Mouse (Mus musculus) heart, embryonic 12.5 days (tissue): ENCODE data around the gene Selenow. TPM values are rescaled to one million over a fixed set of nuclear protein-coding genes. Genes with fewer than 3 reads are reported as not detected.
A peak's percentile ranks its signal among the peaks of the same experiment; 100 is the strongest.
"Not testable (repeated sequence)": the region's sequence is repeated elsewhere in the genome, so short reads cannot be mapped to it uniquely, and the experiment has no call there.

Experiments used
- ATAC-seq: fragments of 200-750 bp; cut with Nextera tagmentation; 2 replicates; pipeline ENCODE4 v1.8.0; 2017; ENCODE audit warnings: moderate TSS enrichment, moderate library complexity; ENCODE audit not compliant: insufficient number of reproducible peaks, low FRiP score
- H3K27ac ChIP-seq: fragments of 300-500 bp; sonication (generic); 2 replicates; pipeline ENCODE4 v1.5.1; 2016; ENCODE audit warnings: mild to moderate bottlenecking, moderate library complexity; ENCODE audit not compliant: poor library complexity, severe bottlenecking
- H3K27me3 ChIP-seq: fragments of 300-500 bp; sonication (generic); replicated peaks from 2 replicates; pipeline ENCODE4 v1.6.1; 2016; ENCODE audit warnings: mild to moderate bottlenecking, moderate library complexity
- H3K36me3 ChIP-seq: fragments of 300-500 bp; sonication (generic); 2 replicates; pipeline ENCODE4 v1.6.1; 2016; ENCODE audit warnings: mild to moderate bottlenecking, moderate library complexity
- H3K4me1 ChIP-seq: fragments of 300-500 bp; sonication (generic); replicated peaks from 2 replicates; pipeline ENCODE4 v1.6.1; 2016; ENCODE audit warnings: mild to moderate bottlenecking
- H3K4me2 ChIP-seq: fragments of 300-500 bp; sonication (generic); 2 replicates; pipeline ENCODE4 v1.6.1; 2016; ENCODE audit warnings: mild to moderate bottlenecking, moderate library complexity
- H3K4me3 ChIP-seq: fragments of 300-500 bp; sonication (generic); 2 replicates; pipeline ENCODE4 v1.5.1; 2016; ENCODE audit warnings: mild to moderate bottlenecking
- H3K9ac ChIP-seq: fragments of 300-500 bp; sonication (generic); 2 replicates; pipeline ENCODE4 v1.6.1; 2016; ENCODE audit warnings: mild to moderate bottlenecking, moderate library complexity
- H3K9me3 ChIP-seq: fragments of 300-500 bp; sonication (generic); replicated peaks from 2 replicates; pipeline ENCODE4 v1.6.1; 2016; ENCODE audit warnings: mild to moderate bottlenecking, moderate library complexity
- WGBS: fragments of 180-500 bp; shearing (Covaris S2); methylation state at CpG from one replicate; pipeline ENCODE4 v1.1.7; 2016; 5-methylcytosine and 5-hydroxymethylcytosine counted together
- polyA plus RNA-seq: library from polyadenylated mRNA; unstranded; fragments of >200 nt; fragmentation: Nextera tagmentation; extraction: Ambion mirVana; gene quantifications from 2 replicates; pipeline ENCODE4 v1.2.1, GENCODE M21; 2016

Gene Selenow
- polyA plus RNA-seq, 1 experiment from 2014 or later, result 790 TPM

DNA sequence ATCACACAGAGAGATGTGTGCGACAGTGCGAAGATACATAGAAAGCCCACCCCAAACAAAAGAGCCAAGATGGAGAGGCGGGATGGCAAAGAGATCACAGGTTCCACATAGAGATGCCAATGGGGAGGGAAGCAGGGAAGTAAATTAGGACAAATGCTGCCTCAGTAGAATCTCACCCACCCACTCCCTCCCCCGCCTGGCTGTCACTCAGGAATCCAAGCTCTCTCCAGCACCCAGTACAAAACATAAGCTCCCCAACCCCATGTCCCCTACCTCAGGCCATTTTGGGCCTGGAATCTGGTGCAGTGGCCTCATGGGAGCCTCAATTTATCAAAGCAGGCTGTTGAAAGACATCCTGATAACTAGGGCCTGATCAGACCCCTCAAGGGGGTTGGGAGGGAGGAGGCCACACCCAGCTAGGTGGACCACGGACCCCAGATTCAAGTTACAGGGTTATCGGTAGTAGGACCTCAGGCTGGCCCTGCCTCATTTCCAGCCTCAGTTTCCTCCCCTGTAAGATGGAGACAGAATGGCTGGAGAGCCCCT, 1.5 kb downstream of the Selenow start:
- Histone ChIP-seq H3K27ac (no peak overlapping the region), H3K9ac (peak overlapping the region; percentile 21; the same call in 1 of the 2 replicates), H3K27me3 (no peaks in the 10 kb centered on the region), H3K4me2 (peak overlapping the region; percentile 88), H3K4me1 (peaks cover 27% of the 10 kb centered on the region), H3K9me3 (no peaks in the 10 kb centered on the region), H3K4me3 (peak overlapping the region; percentile 89), H3K36me3 (peaks cover 45% of the 10 kb centered on the region)
- WGBS, result 63% methylated on average over 6 of the region's 6 CpGs
- no peak for ATAC-seq

DNA sequence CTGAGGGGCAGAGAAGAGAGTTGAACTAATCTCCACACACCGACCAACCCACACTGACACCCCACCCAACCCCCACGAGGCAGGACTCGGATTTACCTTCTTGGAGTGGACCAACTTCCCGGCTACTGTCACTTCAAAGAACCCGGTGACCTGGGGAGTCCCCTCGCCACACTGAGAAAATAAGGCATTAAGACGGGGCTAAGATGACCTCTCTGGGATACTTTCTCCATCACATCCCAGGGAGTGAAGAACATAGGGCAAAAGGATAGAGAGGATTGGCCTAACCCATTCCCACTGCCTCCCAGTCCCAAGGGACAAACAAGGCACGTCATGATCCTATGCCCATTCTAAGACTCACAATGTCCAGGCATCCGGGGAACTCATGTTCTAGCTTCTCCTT, 2.3 kb downstream of the Selenow start:
- Histone ChIP-seq H3K36me3 (peaks cover 45% of the 10 kb centered on the region), H3K9me3 (no peaks in the 10 kb centered on the region), H3K27ac (no peak overlapping the region), H3K9ac (0 out of 2 replicates have a peak overlapping the region, but pooled peaks have one; percentile 21), H3K4me1 (peaks cover 27% of the 10 kb centered on the region), H3K27me3 (no peaks in the 10 kb centered on the region), H3K4me3 (no peak overlapping the region), H3K4me2 (peak overlapping the region; percentile 88)
- ATAC-seq, result no peak
- whole genome bisulfite sequencing, result 87% methylated on average over 9 of the region's 9 CpGs

DNA sequence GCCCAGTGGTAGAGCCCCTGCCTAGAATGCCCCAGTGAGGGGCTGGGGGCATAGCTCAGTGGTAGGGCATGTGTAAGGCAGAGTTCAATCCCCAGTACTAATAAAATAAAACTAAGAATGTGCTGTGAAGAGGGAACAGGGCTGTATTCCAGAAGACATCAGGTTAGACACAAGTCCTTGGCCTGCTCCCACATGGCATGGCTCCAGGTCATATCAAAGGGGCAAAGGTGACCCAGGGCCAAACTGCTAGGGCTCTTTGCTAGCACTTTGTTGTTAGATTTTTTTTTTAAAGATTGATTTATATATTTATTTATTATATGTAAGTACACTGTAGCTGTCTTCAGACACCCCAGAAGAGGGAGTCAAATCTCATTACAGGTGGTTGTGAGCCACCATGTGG, 3.8 kb downstream of the Selenow start:
- Histone ChIP-seq H3K27me3 (no peaks in the 10 kb centered on the region), H3K4me1 (peaks cover 27% of the 10 kb centered on the region), H3K9me3 (no peaks in the 10 kb centered on the region), H3K4me2 (no peak overlapping the region), H3K4me3 (no peak overlapping the region), H3K36me3 (peaks cover 45% of the 10 kb centered on the region), H3K9ac (no peak overlapping the region), H3K27ac (no peak overlapping the region)
- ATAC-seq, result no peak

DNA sequence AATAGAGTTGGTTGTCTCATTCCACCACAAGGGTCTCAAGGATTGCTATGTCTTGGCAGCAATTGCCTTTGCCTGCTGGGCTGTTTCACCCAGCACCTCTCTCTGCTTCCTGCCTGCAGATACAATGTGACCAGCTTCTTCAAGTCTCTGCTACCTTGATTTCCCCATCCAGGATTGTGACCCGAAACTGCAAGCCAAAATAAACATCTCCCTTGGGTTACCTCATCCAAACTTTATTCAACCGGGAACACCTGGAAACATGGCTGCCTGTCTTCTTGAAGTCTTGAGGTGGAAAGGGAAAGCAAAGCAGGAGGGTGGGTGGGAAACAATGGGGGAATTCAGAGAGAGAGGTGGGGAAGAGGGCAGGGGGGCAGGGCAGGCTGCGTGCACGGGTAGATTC, 5.2 kb downstream of the Selenow start:
- no peak overlapping the region for H3K4me2 ChIP-seq
- ATAC-seq, result no peak
- H3K4me3 ChIP-seq, result no peak overlapping the region
- H3K36me3 ChIP-seq, result peaks cover 45% of the 10 kb centered on the region
- peaks cover 25% of the 10 kb centered on the region for H3K4me1 ChIP-seq
- H3K27ac ChIP-seq, result no peak overlapping the region
- H3K27me3 ChIP-seq, result no peaks in the 10 kb centered on the region
- no peak overlapping the region for H3K9ac ChIP-seq
- no peaks in the 10 kb centered on the region for H3K9me3 ChIP-seq
- WGBS, result 86% methylated on average over 4 of the region's 4 CpGs

DNA sequence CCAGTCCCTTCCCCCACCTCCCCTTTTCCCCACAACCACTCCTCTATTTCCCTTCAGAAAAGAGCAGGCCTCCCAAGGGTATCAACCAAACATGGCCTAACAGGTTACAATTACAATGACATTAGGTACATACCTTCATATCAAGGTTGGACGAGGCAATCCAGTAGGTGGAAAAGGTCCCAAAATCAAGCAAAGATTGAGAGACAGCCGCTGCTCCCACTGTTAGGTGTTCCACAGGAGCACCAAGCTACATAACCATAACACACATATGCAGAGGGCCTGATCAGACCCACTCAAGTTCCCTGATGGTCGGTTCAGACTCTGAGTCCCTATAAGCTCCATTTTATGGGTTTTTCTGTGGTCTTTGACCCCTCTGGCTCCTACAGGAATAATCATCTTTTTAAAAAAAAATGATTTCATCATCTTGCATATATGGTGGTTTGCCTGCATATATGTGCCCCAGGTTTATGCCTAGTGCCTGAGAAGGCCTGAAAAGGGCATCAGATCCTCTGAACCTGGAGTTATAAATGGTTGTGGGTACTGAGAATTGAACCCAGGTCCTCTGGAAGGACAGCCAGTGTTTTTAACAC, 6.0 kb downstream of the Selenow start:
- ATAC-seq, result no peak
- WGBS, result 76% methylated on average over 3 of the region's 3 CpGs
- peaks cover 23% of the 10 kb centered on the region for H3K4me1 ChIP-seq
- no peak overlapping the region for H3K27ac ChIP-seq
- peaks cover 45% of the 10 kb centered on the region for H3K36me3 ChIP-seq
- H3K4me2 ChIP-seq, result no peak overlapping the region
- H3K9me3 ChIP-seq, result no peaks in the 10 kb centered on the region
- no peak overlapping the region for H3K4me3 ChIP-seq
- no peaks in the 10 kb centered on the region for H3K27me3 ChIP-seq
- no peak overlapping the region for H3K9ac ChIP-seq

DNA sequence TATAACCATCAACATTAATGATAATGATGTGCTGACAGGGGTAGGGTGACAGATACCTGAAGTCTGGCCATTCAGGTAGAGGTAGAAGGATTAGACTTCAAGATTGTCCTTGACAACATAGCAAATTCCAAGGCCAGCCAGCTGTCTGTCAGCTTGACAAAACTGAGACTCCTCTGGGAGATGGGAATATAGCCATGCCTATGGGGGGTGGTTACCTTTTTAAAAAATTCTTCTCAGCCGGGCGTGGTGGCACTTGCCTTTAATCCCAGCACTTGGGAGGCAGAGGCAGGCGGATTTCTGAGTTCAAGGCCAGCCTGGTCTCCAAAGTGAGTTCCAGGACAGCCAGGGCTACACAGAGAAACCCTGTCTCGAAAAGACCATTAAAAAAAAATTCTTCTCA, 6.5 kb downstream of the Selenow start:
- Histone ChIP-seq H3K4me1 (peaks cover 18% of the 10 kb centered on the region), H3K36me3 (peaks cover 45% of the 10 kb centered on the region)
- H3K9me3 ChIP-seq, H3K4me3 ChIP-seq, H3K27me3 ChIP-seq, ATAC-seq, H3K9ac ChIP-seq, H3K4me2 ChIP-seq, H3K27ac ChIP-seq: not testable (repeated sequence)
- WGBS, result 85% methylated on average over 4 of the region's 4 CpGs

DNA sequence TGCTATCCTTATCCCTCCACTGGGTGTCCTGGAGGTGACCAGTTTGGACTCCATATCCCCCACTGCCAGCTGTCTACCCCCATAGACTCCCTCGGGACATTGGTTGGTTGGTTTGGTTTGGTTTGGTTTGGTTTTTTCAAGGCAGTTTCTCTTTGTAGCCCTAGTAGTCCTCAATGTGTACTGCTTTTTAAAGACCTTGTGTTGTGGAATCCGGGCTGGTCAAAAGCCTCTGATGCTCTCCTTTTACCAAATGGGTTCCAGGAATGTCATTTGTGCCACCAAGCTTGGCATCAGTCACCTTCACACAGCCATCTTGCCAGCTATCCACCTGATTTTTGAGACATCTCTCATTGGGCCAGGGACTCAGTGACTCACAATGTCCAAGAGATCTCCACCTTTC, 7.5 kb downstream of the Selenow start:
- H3K9me3 ChIP-seq, result no peaks in the 10 kb centered on the region
- no peak for ATAC-seq
- no peak overlapping the region for H3K9ac ChIP-seq
- no peaks in the 10 kb centered on the region for H3K27me3 ChIP-seq
- WGBS, result 86% methylated on average over 2 of the region's 2 CpGs
- no peak overlapping the region for H3K27ac ChIP-seq
- H3K36me3 ChIP-seq, result peaks cover 38% of the 10 kb centered on the region
- peaks cover 8% of the 10 kb centered on the region; the same call in 1 of the 2 replicates for H3K4me1 ChIP-seq
- H3K4me3 ChIP-seq, result no peak overlapping the region
- no peak overlapping the region for H3K4me2 ChIP-seq

DNA sequence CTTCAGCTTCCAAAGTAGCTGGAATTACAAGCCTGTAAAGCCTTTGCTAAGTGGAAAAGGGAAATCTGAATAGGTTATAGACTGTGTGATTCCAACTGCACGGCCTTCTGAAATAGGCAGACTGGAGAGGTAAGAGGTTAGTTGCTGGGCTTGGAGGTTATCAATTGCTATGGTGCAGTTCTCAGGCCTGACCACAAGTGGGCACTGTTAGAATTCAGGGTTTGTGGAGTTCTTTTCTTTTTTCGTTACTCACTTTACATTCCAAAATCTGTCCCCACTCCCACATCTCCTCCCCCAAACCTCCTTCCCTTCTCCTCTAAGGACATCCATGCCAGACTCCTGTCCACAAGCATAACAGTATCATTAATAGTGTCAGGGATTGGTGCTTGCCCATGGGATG, 8.0 kb downstream of the Selenow start:
- Histone ChIP-seq H3K9me3 (no peaks in the 10 kb centered on the region), H3K27me3 (no peaks in the 10 kb centered on the region), H3K9ac (no peak overlapping the region), H3K27ac (no peak overlapping the region), H3K4me2 (no peak overlapping the region), H3K4me1 (peaks cover 5% of the 10 kb centered on the region; the same call in 1 of the 2 replicates), H3K36me3 (peaks cover 33% of the 10 kb centered on the region), H3K4me3 (no peak overlapping the region)
- WGBS, result 30% methylated on average over 2 of the region's 2 CpGs
- no peak for ATAC-seq

DNA sequence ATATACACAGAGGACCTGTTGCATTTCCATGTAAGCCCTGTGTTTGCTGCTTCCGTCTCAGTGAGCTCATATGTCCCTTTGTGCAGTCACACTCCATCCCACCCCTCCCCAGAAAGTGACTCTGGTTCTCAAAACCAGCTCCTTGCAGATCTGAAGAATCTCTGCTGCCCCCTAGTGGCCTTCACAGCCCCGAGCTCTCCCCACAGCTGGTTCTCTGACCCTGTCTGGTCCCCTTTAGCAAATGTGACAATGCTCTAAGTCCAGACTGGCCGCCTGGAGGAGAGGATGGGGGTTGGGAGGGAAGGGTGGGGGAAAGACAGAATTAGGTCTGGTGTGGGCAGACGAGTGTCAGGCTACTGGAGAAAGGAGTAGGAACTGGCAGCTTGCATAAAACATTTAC, 10.0 kb downstream of the Selenow start:
- no peak overlapping the region for H3K4me2 ChIP-seq
- H3K27ac ChIP-seq, result no peak overlapping the region
- peaks cover 5% of the 10 kb centered on the region; the same call in 1 of the 2 replicates for H3K4me1 ChIP-seq
- H3K27me3 ChIP-seq, result no peaks in the 10 kb centered on the region
- under 1% methylated on average over 4 of the region's 4 CpGs for WGBS
- H3K4me3 ChIP-seq, result no peak overlapping the region
- H3K36me3 ChIP-seq, result peaks cover 13% of the 10 kb centered on the region
- peak; percentile 61 for ATAC-seq
- H3K9me3 ChIP-seq, result no peaks in the 10 kb centered on the region
- H3K9ac ChIP-seq, result no peak overlapping the region

DNA sequence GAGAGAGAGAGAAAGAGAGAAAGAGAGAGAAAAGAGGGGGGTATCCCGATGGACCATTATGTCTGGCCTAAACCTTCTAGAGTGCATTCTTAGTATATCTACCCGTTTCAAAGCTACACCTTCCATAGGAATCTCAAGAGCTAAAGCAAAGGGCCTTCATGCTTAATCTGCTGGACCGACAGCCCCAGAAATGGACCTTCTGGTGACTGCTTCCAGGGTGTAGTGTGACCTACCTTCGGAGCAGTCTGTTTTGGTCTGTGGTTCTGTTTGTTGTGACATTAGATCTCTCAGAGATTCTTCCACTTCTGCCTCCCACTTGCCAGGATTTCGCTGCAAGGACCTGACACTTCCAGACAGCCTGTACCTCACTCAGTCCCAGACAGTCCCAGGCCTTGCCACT, 11.7 kb downstream of the Selenow start:
- ATAC-seq, result no peak
- no peak overlapping the region for H3K27ac ChIP-seq
- H3K4me3 ChIP-seq, result no peak overlapping the region
- no peaks in the 10 kb centered on the region for H3K27me3 ChIP-seq
- 68% methylated on average over 5 of the region's 5 CpGs for whole genome bisulfite sequencing
- no peak overlapping the region for H3K9ac ChIP-seq
- H3K4me2 ChIP-seq, result no peak overlapping the region
- H3K4me1 ChIP-seq, result peaks cover 5% of the 10 kb centered on the region; the same call in 1 of the 2 replicates
- no peaks in the 10 kb centered on the region for H3K36me3 ChIP-seq
- H3K9me3 ChIP-seq, result no peaks in the 10 kb centered on the region

DNA sequence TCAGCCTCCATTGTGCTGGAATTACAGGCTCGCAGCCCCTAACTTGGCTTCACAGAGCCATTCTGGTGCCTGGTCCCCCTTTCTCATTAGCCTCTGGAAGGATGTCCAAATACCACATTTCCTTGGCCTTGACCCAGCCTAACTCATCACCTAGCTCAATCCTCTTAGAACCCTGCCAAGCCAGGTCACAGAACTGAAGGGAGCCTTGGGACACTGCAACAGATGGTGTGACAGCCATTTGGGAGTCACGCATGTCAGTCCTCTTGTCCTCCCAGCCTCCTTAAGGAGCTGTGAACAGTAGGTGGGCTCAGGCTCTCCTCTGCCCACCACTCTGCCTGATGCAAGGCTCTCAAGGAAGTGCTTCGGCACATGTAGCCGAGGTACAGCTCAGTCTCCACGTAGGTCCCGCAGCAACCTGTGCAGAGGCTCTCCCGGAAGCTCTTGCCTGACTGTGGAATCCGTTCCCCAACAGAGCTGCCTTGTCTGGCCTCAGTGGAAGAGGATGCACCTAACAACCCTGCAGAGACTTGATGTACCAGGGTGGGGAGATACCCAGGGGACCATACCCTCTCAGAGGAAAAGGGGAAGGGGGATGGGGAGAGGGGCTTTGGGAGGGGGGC, 14.1 kb downstream of the Selenow start:
- Histone ChIP-seq H3K36me3 (no peaks in the 10 kb centered on the region), H3K9me3 (no peaks in the 10 kb centered on the region), H3K4me3 (no peak overlapping the region), H3K9ac (no peak overlapping the region), H3K4me1 (peaks cover 5% of the 10 kb centered on the region; the same call in 1 of the 2 replicates), H3K4me2 (no peak overlapping the region), H3K27ac (no peak overlapping the region), H3K27me3 (no peaks in the 10 kb centered on the region)
- 46% methylated on average over 8 of the region's 8 CpGs for WGBS
- ATAC-seq, result no peak
